Mouse (Mus musculus) MEL (cell line): Measurements from ENCODE around the gene Ccsap.

Experiments
- EP300 ChIP-seq, 2 experiments: IDR thresholded peaks; 2 replicates each; pipeline ENCODE4 v1.6.1; 2011; ENCODE audit warnings: improper control_type of control experiment in 2 of 2, low read length in 2 of 2, low read depth in 1 of 2, mild to moderate bottlenecking in 1 of 2
- GABPA ChIP-seq: IDR thresholded peaks from 2 replicates; pipeline ENCODE4 v1.6.1; 2012; ENCODE audit warnings: low read depth, mild to moderate bottlenecking, inconsistent platforms, low read length, improper control_type of control experiment, moderate library complexity
- GATA1 ChIP-seq: IDR thresholded peaks from 2 replicates; pipeline ENCODE4 v1.6.1; 2011; ENCODE audit warnings: low read depth, low read length, improper control_type of control experiment
- TAL1 ChIP-seq: IDR thresholded peaks from 2 replicates; pipeline ENCODE4 v1.6.1; 2012; ENCODE audit warnings: mild to moderate bottlenecking, inconsistent platforms, low read length, moderate library complexity, mixed read lengths
- USF2 ChIP-seq, 2 experiments: IDR thresholded peaks; 2 replicates each; pipeline ENCODE4 v1.6.1; 2011 to 2012; ENCODE audit warnings: improper control_type of control experiment in 2 of 2, low read length in 2 of 2, borderline replicate concordance in 1 of 2, inconsistent platforms in 1 of 2, low read depth in 1 of 2, mild to moderate bottlenecking in 1 of 2; ENCODE audit not compliant: insufficient read depth in 1 of 2
- ZNF384 ChIP-seq: IDR thresholded peaks from 2 replicates; pipeline ENCODE4 v1.6.1; 2012; ENCODE audit warnings: low read depth, mild to moderate bottlenecking, inconsistent platforms, low read length, improper control_type of control experiment

GRCm38 (mm10) chr8:123866971-123867370 is 7.0 kb upstream of the Ccsap start:
- TF ChIP-seq ZNF384 (no peak), TAL1 (no peak), USF2 (IDR thresholded peaks at IDR 0.05; ENCODE audit: borderline replicate concordance in 1 of 2, insufficient read depth in 1 of 2, low read depth in 1 of 2, low read length in 2 of 2) (no peak), GABPA (no peak), EP300 (IDR thresholded peaks at IDR 0.05; ENCODE audit: low read depth in 1 of 2, low read length in 2 of 2) (no peak), GATA1 (no peak)
